Mouse (Mus musculus): Measurements from ENCODE around the gene Clpb. TPM values are rescaled to one million over a fixed set of nuclear protein-coding genes. Genes with fewer than 3 reads are reported as not detected.
A peak's percentile ranks its signal among the peaks of the same experiment; 100 is the strongest.

Clpb gene
- total RNA-seq, 4 experiments from 2014 or later: 60.4 to 77.8 (median 69.2) TPM

DNA sequence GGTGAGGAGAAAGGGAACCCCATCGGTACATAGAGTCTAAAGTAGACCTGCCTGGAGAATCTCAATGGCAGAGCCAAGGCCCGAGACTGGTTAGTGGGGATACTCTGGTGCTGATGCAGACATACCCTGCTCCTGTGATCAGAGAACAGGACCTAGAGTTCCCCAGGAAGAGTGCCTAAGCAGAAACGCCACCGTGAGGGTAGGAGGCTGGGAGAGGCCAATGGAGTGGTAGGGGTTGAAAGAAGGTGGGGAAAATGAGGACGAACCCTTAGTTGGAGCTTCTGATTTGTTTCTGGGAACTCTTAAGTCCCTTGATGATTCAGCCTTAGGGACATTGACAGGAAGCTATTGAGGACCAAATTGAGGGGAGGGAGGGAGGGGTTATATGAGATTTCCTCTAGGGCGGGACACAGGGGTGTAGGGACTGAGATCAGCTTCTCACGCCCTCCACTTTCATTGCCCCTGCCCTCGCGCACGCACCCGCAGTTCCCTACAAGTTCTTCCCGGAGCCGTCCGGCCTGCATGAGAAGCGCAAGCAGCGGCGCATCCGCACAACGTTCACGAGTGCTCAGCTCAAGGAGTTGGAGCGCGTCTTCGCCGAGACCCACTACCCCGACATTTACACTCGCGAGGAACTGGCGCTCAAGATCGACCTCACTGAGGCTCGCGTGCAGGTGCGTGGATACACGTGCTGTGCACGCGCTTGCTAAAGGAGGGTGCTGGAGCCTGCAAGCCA, 157.0 kb downstream of the Clpb start:
- no peak for DNase-seq (ENCODE audit: low spot score in 2 of 2)

DNA sequence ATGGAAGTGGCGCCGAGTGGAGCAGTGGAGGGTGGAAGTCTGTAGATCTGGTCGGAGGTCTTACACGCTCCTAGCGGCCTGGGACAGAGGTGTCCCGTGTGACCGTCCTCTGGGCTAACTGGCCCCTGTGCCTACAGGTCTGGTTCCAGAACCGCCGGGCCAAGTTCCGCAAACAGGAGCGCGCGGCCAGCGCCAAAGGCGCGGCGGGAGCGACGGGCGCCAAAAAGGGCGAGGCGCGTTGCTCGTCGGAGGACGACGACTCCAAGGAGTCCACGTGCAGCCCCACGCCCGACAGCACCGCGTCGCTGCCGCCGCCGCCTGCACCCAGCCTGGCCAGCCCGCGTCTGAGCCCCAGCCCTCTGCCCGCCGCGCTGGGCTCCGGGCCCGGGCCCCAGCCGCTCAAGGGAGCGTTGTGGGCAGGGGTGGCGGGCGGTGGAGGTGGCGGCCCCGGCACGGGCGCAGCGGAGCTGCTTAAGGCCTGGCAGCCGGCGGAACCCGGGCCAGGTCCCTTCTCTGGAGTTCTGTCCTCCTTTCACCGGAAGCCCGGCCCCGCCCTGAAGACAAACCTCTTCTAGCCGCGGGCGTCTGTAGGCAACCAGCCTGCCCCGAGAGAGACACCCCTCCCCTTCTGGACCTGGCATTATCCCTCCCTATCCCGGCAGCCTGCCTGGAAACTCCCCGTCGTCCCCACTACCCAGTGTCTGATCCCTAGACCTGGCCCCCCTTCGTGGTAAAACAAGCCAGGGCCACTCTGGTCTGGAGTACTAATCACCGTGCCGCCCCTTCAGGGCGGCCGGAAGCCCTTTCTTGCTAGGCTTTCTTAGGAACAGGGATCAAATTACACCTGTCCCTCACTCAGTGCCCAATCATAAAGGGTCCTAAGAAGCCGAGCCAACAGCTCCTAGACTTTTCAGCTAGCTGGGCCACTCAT, 158.4 kb downstream of the Clpb start:
- peak in 1 of 2 experiments; percentile 55 for DNase-seq (ENCODE audit: low spot score in 2 of 2)

DNA sequence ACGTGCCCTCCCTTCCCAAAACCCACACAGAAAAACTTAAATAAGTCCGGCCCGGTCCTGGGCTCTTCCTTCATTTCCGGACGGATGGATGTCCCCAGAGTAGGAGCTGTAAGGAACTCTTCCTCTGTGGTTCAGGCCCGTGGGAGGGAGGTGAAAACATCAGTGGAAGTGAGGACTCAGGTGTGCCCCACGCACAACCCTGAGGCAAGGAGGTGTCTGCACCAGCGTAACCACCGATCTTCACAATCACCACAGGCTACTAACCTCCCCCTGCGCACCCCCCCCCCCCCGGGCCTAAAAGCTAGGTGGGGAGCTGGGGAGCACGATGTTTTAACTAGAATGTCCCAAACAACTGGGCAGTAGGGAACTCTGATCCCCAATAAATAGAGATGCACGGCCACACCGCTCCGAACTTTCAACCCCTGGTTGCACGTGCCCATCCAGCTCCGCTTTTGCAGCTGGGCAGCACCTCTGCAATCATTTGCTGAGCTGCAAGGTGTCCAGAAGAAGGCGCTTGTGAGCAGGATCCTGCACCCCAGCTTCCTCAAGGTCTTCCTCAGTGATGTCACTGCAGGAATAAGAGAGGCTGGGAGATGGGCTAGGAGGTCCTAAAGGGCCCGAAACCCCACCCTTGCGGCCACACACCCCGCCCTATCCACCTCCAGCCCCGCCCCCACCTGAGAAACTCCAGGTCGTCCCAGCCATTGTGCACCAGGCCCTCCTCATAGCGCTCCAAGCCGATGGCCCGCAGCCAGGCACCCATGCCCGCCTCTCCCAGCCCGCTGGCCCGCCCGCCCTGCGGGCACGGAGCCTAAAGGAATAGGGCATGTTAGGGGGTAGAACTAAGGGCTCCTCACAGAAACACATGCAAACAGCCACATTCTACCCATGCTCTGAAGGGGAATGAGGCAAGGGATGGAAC, 159.7 kb downstream of the Clpb start:
- DNase-seq (ENCODE audit: low spot score in 2 of 2): no peak

DNA sequence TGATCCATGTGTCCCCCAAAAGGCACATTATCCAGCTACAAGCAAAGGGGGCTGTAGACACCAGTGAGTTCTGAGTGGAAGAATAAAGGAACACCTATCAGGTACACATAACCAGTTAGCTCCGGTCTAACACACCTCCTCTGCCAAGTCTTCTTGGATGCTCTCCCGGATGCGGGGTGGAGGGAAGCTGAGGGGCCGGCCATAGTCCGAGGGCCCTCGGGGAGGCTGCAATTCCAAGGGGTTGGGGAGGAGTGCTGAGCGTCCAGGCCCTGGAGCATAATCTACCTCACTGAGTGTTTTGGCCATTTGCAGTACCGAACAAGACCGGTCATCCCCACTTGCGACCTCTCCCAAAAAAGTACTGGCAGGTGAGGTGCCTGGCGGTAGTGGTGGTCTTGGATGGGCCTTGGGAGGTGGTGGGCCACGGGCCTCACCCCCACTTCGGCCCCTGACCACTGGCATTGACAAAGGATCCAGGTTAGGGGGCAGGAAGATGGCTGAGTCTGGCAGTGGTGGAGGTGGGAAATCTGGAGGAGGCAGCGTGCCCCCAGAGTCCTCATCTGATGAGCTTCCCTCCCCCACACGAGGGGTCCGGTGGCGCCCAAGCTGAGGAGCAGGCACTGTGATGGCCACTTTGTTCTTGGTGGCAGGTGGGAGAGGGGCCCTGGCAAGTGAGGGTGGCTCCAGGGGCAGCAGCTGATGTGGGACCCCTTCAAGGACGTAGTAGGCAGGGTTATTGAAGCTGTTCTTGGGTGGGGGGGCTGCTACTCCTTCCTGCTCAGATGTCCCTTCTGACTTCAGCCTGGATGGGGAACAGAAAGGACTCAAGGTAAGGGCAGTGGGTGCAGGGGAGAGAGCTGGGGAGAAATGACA, 160.6 kb downstream of the Clpb start:
- DNase-seq (ENCODE audit: low spot score in 2 of 2): no peak

DNA sequence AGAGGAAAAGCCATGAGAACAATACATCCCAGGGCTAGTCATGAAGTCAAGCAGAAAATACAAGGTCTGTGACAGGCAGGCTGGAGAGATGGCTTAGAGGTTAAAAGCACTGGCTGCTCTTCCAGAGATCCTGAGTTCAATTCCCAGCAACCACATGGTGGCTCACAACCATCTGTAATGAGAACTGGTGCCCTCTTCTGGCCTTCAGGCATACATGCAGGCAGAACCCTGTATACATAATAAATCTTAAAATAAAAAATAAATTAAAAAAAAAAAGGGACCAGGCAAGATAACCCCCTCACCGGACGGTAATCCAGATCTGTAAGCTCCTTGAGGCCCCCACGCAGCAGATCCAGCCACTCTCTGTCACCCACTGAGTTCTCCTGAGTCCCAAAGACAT, 166.9 kb downstream of the Clpb start:
- DNase-seq (ENCODE audit: low spot score in 2 of 2): no peak

DNA sequence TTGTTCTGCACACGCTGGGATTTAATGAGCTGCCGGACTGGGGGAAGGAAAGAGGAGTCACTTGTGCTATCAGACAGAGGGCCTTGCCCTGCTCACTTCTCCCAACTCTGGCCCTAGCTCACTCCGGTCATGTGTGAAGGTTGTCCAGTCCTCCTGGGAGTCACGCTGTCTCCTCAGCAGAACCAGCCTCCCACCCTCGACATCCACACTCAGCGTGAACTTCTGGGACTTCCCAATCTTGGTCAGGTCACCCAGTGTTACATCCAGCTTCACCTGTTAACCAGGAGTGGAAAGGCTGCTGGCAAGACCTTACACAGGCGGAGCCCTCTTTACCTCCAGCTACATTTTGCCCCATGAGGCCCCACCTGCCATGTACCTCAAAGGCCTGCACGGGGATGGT, 168.0 kb downstream of the Clpb start:
- DNase-seq (ENCODE audit: low spot score in 2 of 2): no peak

DNA sequence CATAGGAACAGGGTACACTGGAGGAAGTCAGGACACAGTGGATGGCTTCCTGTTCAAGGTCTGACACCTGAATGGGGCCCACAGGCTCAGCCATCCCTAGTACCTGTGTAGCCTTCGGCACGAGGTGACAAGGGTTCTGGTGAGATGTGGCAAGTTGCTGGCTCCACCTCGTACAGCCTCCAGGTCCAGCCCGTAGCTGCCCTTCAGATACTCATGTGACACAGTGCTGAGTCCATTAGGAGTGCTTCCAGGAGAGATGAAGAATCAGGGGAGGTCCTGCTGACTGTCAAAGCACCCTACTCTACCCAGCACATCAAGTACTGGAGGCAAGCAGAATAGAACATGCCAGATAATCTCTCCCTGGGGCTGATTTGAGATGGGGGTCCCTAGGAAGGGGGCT, 168.9 kb downstream of the Clpb start:
- no peak for DNase-seq (ENCODE audit: low spot score in 2 of 2)

DNA sequence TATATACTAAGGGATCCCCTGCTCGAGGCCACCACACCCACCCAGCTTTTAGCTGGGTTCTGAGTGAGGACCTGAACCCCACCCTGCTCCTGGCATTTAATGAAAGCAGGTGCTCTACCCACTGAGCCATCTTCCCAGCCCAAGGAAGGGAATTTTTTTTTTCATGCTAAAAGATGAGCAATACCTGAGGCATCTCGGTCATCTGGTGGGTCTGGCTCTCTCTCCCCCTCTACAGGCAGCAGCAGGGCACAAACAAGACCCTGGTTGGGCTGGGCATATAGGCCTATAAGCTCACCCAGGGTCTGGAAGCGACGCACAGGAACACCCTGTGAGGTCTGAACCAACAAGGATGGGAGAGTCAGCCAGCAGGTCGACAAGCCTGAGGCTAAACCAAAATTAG, 169.9 kb downstream of the Clpb start:
- no peak for DNase-seq (ENCODE audit: low spot score in 2 of 2)

DNA sequence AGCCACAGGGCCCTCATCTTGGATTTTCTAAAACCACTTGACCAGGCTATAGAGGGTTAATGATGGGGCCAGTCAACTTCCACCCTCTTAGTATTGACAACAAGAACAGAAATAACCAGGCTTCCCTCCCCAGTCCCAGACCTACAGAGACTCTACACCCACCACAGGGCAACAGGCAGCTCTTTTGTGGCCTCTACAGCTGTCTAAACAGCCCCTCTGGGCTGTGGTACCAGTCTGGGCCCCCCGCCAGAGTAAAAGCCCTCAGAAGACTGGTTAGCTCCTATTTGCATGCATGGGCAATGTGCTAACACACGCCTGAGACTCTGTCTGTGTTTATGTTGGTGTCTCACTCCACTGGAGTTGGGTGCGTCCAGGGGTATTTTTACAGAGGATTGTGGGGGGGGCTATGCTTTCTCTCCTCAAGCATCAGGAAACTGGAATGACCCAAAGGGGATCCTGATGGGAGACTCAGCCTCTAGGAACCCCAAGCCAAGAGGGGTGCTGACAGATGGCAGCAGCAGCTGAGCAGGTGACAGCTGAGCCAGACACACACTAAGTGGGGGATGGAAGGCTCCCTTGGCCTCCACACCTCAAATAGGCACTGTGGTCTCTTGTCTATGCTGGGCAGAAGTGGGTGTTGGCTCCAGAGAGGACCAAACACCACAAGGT, 170.6 kb downstream of the Clpb start:
- DNase-seq (ENCODE audit: low spot score in 2 of 2): no peak

DNA sequence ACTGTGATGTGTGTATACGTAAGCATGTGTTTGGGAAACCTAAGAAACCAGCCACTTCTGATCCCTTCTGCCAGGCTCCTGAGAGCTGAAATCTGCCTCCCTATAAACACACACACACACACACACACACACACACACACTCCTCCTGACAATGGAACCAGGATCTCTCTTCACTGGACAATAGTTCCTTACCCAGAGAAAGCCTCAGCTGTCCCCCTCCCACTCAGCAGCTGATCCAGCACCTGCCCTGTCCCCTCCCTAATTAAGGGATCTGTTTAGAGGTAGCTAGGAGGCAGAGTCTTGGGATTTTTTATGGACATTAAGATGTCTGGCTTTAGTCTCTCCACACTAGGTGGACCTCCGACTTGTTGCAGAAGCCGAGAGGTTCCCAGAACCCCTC, 171.5 kb downstream of the Clpb start:
- no peak for DNase-seq (ENCODE audit: low spot score in 2 of 2)

DNA sequence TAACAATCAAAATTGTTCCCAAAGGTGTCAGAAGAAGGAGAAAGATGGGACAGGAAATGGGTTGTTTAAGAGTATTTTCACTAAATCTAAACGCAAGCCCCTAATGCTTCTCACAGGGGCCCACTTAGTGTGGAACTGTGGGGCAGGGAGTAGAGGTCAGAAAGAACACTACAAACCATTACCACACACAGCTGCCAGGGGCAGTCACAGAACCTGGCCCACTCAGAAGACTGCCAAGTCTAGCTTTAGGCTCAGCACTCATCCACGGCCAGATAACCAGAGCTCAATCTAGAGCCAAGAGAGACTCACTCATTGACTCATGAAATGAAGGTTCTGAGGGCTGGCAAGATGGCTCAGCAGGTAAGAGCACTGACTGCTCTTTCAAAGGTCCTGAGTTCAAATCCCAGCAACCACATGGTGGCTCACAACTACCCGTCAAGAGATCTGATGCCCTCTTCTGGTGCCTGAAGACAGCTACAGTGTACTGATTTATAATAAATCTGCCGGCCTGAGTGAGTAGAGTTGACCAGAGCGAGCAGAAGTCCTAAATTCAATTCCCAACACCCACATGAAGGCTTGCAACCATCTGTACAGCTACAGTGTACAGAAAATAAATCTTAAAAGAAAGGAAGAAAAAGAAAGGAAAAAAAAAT, 172.2 kb downstream of the Clpb start:
- no peak for DNase-seq (ENCODE audit: low spot score in 2 of 2)

DNA sequence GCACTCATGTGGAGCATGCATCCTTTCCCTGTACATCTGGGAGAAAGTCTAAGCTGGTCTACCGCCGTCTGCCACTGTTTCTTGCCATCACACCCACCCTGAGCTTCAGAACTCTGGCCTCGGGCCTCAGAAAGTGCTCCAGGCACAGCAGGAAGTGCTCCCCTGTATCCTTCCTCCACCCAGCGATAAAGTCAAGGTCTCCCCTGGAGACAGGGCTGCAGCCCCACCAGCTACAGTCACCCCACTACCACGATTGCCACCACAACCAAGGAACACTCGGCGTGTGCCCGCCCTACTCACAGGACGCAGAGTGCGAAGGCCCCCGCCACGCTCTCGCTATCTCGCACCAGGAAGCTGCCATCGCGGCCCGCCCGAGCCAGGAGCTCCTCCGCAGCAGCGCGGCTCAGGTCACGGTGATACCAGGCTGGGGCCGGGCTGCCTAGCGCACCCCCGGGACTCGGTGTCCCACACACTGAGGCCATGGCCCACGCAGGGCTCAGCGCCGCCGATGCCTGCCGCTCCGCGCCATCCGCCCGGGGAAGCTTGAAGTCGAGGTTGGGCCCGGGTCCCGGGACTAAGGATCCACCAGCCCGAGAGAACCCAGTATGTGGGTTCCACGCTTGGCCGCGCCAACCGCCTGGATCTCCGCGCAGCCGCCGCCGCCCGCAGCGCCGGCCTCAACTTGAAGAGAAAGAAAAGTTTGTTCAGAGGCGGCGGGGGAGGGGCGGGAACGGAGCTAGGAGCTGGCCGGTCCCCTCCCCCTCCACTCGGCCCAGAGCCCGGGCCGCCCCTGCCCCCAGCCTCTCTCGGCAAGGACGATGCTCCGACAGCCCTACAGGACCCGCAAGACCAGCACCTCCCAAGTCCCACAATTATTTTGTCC, 173.1 kb downstream of the Clpb start:
- peak in 1 of 2 experiments; percentile 46 for DNase-seq (ENCODE audit: low spot score in 2 of 2)

DNA sequence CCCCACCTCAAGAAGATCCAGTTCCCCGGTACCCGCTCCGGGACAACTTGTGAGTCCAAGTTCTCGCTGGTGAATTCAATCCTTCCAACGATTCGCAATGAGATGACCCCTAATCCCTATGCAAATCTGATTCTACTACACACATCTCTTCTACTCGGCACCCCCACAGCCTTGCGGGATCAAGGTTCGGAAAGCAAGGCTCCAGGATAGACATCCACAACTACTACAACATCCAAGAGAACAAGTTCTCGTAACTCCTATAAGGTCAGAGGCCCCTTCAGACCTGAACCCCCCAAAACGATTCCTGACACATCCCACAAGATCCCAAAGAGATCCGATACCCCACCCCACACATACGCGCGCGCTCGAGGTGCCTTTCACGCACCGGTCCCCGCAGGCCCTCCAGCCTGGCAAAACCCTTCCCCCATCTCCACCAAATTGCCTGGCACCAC, 173.7 kb downstream of the Clpb start:
- DNase-seq (ENCODE audit: low spot score in 2 of 2): peak in 1 of 2 experiments; percentile 25

DNA sequence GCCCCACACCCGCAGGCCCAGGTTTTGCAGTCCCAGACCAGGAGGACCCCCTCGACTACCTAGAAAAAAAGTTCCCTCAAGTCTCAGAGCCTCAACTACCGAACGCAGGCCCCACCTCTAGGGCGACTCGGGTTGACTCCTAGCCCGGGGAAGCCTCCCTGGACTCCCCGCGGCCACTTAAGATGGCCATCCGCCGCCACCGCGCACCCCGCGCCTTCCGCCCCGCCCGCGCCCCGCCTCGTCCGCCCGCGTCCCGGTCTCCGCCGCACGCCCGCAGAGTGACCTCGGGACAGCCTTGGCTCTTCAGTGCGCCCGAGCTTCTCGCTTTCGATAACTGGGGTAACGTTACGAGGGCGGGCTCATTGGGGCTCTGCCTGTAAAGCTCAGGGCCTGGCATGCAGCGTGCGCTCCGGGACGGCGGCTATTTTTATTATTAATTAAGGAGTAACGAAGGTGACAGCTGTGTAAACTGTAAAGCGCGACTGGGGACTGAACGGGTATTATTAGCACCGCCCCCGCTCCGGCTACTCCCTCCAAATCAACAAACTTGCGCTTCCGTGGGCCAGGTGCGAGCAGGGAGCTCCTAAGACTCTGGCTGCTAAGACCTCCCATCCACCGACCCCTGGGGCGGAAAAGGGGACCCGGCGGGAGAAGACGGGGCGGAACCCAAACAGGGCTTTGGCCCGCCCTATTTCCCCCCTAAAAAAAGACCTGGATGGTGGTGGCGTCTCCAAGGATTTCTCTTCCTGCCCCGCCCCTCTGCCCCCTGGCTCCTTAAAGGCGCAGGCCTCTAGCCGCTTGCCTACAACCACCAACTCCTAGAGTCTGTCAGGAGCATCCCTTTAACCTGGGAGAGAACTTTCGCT, 174.4 kb downstream of the Clpb start, which contains the start of gene Inppl1:
Gene Inppl1 (minus strand): TSS at position 624 of the 866 bp plus-strand sequence.
- peak; percentile 91 to 92 for DNase-seq (ENCODE audit: low spot score in 2 of 2)

DNA sequence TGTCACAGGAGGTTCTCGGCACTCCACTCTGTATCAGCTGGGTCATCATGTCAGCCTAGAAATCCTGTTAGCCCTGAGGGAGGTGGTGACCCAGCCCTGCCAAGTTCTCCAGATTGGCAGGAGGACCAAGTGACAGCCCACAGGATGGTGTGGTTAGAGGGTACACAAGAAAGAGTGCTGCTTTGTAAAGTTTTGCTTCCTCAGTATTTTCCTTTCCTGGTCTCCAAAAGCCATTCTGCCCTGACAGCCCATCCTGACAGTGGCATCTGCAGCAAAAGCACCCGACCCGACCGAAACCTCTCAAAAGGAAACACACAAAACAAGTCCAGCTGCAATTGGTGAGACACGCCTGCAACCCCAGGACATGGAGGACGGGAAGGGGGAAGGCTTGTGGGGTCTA, 180.8 kb downstream of the Clpb start:
- no peak for DNase-seq (ENCODE audit: low spot score in 2 of 2)

Measured in gastrocnemius, adult 8-10 months (tissue).